Mouse (Mus musculus) heart, embryonic 16.5 days (tissue): ENCODE results near the gene Atp6ap1l. TPM values are rescaled to one million over a fixed set of nuclear protein-coding genes. Genes with fewer than 3 reads are reported as not detected.

ENCODE experiments used
- ATAC-seq: fragments of 200-750 bp; cut with Nextera tagmentation; replicated peaks from 2 replicates; pipeline ENCODE4 v1.8.0; 2017; ENCODE audit warnings: moderate number of reproducible peaks; ENCODE audit not compliant: insufficient read depth, low FRiP score; ENCODE audit errors: extremely low read depth
- H3K27ac ChIP-seq: fragments of 300-500 bp; sonication (generic); 2 replicates; pipeline ENCODE4 v1.5.1; 2014; ENCODE audit warnings: mild to moderate bottlenecking, low read length, control low read depth, moderate library complexity
- H3K27me3 ChIP-seq: fragments of 300-500 bp; sonication (generic); 2 replicates; pipeline ENCODE4 v1.6.1; 2014; ENCODE audit warnings: low read length, mixed read lengths; ENCODE audit not compliant: control insufficient read depth, insufficient read depth
- H3K36me3 ChIP-seq: fragments of 300-500 bp; sonication (generic); 2 replicates; pipeline ENCODE4 v1.6.1; 2014; ENCODE audit not compliant: control insufficient read depth, insufficient read depth
- H3K4me1 ChIP-seq: fragments of 300-500 bp; sonication (generic); 2 replicates; pipeline ENCODE4 v1.6.1; 2014; ENCODE audit warnings: low read length, mixed read lengths; ENCODE audit not compliant: control insufficient read depth, insufficient read depth
- H3K4me2 ChIP-seq: fragments of 300-500 bp; sonication (generic); 2 replicates; pipeline ENCODE4 v1.6.1; 2014; ENCODE audit warnings: low read depth, mild to moderate bottlenecking, control low read depth, low read length
- H3K4me3 ChIP-seq: fragments of 300-500 bp; sonication (generic); 2 replicates; pipeline ENCODE4 v1.5.1; 2014; ENCODE audit warnings: mild to moderate bottlenecking, control low read depth, low read length
- H3K9ac ChIP-seq: fragments of 300-500 bp; sonication (generic); 2 replicates; pipeline ENCODE4 v1.6.1; 2014; ENCODE audit warnings: low read length, control low read depth
- H3K9me3 ChIP-seq: fragments of 300-500 bp; sonication (generic); replicated peaks from 2 replicates; pipeline ENCODE4 v1.6.1; 2016; ENCODE audit warnings: low read length; ENCODE audit not compliant: control insufficient read depth
- WGBS: fragments of 180-500 bp; shearing (Covaris S2); extraction: QIAGEN DNeasy Blood & Tissue Kit; methylation state at CpG from one replicate; pipeline ENCODE4 v1.1.7; 2014; 5-methylcytosine and 5-hydroxymethylcytosine counted together
- polyA plus RNA-seq: library from polyadenylated mRNA; unstranded; fragments of >200 nt; fragmentation: Nextera tagmentation; extraction: Ambion mirVana; gene quantifications from 2 replicates; pipeline ENCODE4 v1.2.1, GENCODE M21; 2015

The Atp6ap1l gene
- polyA plus RNA-seq, 1 experiment from 2014 or later: 0.39 TPM

- Histone ChIP-seq H3K4me2 (no peak overlapping the region), H3K4me1 (peaks cover 9% of the 10 kb centered on the region), H3K4me3 (no peak overlapping the region), H3K36me3 (no peaks in the 10 kb centered on the region), H3K27me3 (no peaks in the 10 kb centered on the region), H3K9ac (no peak overlapping the region), H3K9me3 (no peaks in the 10 kb centered on the region), H3K27ac (peak overlapping the region; percentile 45)
- peak; percentile 95 for ATAC-seq
- WGBS: 10% methylated on average over 3 of the region's 3 CpGs
Measured at GRCm38 (mm10) chr13:90862138-90862537, 43.0 kb downstream of the Atp6ap1l start.

- H3K4me3 ChIP-seq: no peak overlapping the region
- peak overlapping the region; percentile 21; the same call in 1 of the 2 replicates for H3K27ac ChIP-seq
- no peak for ATAC-seq
- H3K36me3 ChIP-seq: no peaks in the 10 kb centered on the region
- H3K4me1 ChIP-seq: peaks cover 9% of the 10 kb centered on the region
- no peak overlapping the region for H3K9ac ChIP-seq
- H3K9me3 ChIP-seq: no peaks in the 10 kb centered on the region
- 65% methylated on average over 2 of the region's 2 CpGs for WGBS
- no peak overlapping the region for H3K4me2 ChIP-seq
- no peaks in the 10 kb centered on the region; the same call in 1 of the 2 replicates for H3K27me3 ChIP-seq
Measured at GRCm38 (mm10) chr13:90860888-90861431, 44.2 kb downstream of the Atp6ap1l start.

- no peak overlapping the region for H3K27ac ChIP-seq
- no peaks in the 10 kb centered on the region; the same call in 1 of the 2 replicates for H3K27me3 ChIP-seq
- peaks cover 8% of the 10 kb centered on the region; the same call in 1 of the 2 replicates for H3K9me3 ChIP-seq
- peaks cover 3% of the 10 kb centered on the region for H3K4me1 ChIP-seq
- no peak overlapping the region for H3K9ac ChIP-seq
- 74% methylated on average over 5 of the region's 5 CpGs for WGBS
- no peak for ATAC-seq
- no peak overlapping the region for H3K4me3 ChIP-seq
- no peaks in the 10 kb centered on the region for H3K36me3 ChIP-seq
- H3K4me2 ChIP-seq: no peak overlapping the region
Measured at GRCm38 (mm10) chr13:90852727-90853630, 52.2 kb downstream of the Atp6ap1l start.

- WGBS: 55% methylated on average over 4 of the region's 4 CpGs
- Histone ChIP-seq H3K27me3 (no peaks in the 10 kb centered on the region; the same call in 1 of the 2 replicates), H3K36me3 (no peaks in the 10 kb centered on the region)
Measured at GRCm38 (mm10) chr13:90851795-90852194, 53.4 kb downstream of the Atp6ap1l start.

GRCm38 (mm10) chr13:90844191-90844590 is 61.0 kb downstream of the Atp6ap1l start:
- ATAC-seq: no peak
- Histone ChIP-seq H3K9me3 (peaks cover 2% of the 10 kb centered on the region; the same call in 1 of the 2 replicates), H3K4me3 (no peak overlapping the region), H3K4me2 (no peak overlapping the region), H3K9ac (no peak overlapping the region), H3K27me3 (no peaks in the 10 kb centered on the region), H3K4me1 (0 out of 2 replicates have a peak, but pooled peaks cover 7% of the 10 kb centered on the region), H3K27ac (no peak overlapping the region), H3K36me3 (no peaks in the 10 kb centered on the region)

More at GRCm38 (mm10) chr13:90851795-90852194, 53.4 kb downstream of the Atp6ap1l start:
- no peak overlapping the region for H3K4me2 ChIP-seq
- no peak overlapping the region for H3K4me3 ChIP-seq
- no peak overlapping the region for H3K27ac ChIP-seq
- H3K9ac ChIP-seq: no peak overlapping the region
- H3K4me1 ChIP-seq: peaks cover 3% of the 10 kb centered on the region
- no peak for ATAC-seq
- H3K9me3 ChIP-seq: peaks cover 8% of the 10 kb centered on the region; the same call in 1 of the 2 replicates

GRCm38 (mm10) chr13:90843412-90843811 is 61.7 kb downstream of the Atp6ap1l start:
- ATAC-seq: no peak
- H3K4me2 ChIP-seq: no peak overlapping the region
- no peaks in the 10 kb centered on the region for H3K9me3 ChIP-seq
- no peak overlapping the region for H3K9ac ChIP-seq
- WGBS: 91% methylated on average over 3 of the region's 3 CpGs
- no peaks in the 10 kb centered on the region for H3K36me3 ChIP-seq
- H3K27me3 ChIP-seq: no peaks in the 10 kb centered on the region
- no peak overlapping the region for H3K27ac ChIP-seq
- 0 out of 2 replicates have a peak, but pooled peaks cover 7% of the 10 kb centered on the region for H3K4me1 ChIP-seq
- H3K4me3 ChIP-seq: no peak overlapping the region

GRCm38 (mm10) chr13:90841213-90841553 is 64.0 kb downstream of the Atp6ap1l start:
- no peak overlapping the region for H3K4me2 ChIP-seq
- no peak overlapping the region for H3K9ac ChIP-seq
- no peaks in the 10 kb centered on the region for H3K9me3 ChIP-seq
- 0 out of 2 replicates have a peak, but pooled peaks cover 7% of the 10 kb centered on the region for H3K4me1 ChIP-seq
- WGBS: 46% methylated on average over 5 of the region's 5 CpGs
- no peaks in the 10 kb centered on the region for H3K27me3 ChIP-seq
- ATAC-seq: no peak
- H3K4me3 ChIP-seq: no peak overlapping the region
- H3K27ac ChIP-seq: no peak overlapping the region
- no peaks in the 10 kb centered on the region for H3K36me3 ChIP-seq

- Histone ChIP-seq H3K27me3 (no peaks in the 10 kb centered on the region), H3K9me3 (no peaks in the 10 kb centered on the region), H3K9ac (no peak overlapping the region), H3K36me3 (no peaks in the 10 kb centered on the region), H3K4me3 (no peak overlapping the region), H3K27ac (no peak overlapping the region), H3K4me1 (0 out of 2 replicates have a peak, but pooled peaks cover 7% of the 10 kb centered on the region), H3K4me2 (no peak overlapping the region)
- peak; percentile 63 for ATAC-seq
- 46% methylated on average over 15 of the region's 15 CpGs for WGBS
Measured at GRCm38 (mm10) chr13:90840530-90841212, 64.5 kb downstream of the Atp6ap1l start.
